In the genomic region with DNA sequence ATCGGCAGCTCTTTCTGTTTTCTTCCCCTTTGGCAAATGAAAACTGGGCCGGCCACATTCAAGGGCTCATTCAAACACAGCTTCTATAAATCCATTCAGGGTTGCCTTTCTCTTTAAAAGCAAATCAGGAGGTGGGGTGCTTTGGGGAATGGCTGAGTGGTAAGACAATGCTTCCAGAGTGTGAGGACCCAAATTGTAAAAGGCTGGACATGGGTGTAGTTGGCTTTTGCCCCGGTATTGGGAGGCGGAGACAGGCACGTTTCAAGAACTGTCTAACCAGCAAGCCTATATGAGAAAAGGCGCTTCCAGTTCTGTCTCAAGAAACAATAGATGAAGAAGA, we compare ENCODE assay signal across 9 mouse cellular contexts.
DNase-seq lines count a peak whose midpoint lies in the region; ATAC-seq and TF ChIP-seq lines count a peak whose summit lies in the region.
"Had no signal": no experiment of that assay in that cellular context is flagged by ENCODE, and none has a peak within 500 bp of the region (broad histone marks: within the 10 kb centered on the region; RNA-seq: fewer than 3 reads in every experiment).

No protein-coding gene starts in this region.

- H3K4me3 ChIP-seq in lung, embryonic 14.5 days (ENCODE audit: low read depth, low read length): no peak overlapping the region
- H3K4me3 ChIP-seq in neural tube, embryonic 13.5 days: 0 out of 2 replicates have a peak overlapping the region, but pooled peaks have one; percentile 17
- H3K4me3 ChIP-seq: megakaryocyte, embryonic 14.5 days had no signal

- peak; percentile 1 for DNase-seq in cerebellum, adult 11-12 months
- no peak for DNase-seq in cerebellum, adult 11 months
- DNase-seq in lung, embryonic 14.5 days: no peak
- DNase-seq in lung, postnatal 25 days (ENCODE audit: low spot score): no peak
- DNase-seq in layer of hippocampus, adult 9-11 months: peak; percentile 1
- no peak for DNase-seq in urinary bladder, postnatal 36 days (ENCODE audit: low spot score in 2 of 2)
- DNase-seq in embryo, embryonic 9.5 days (ENCODE audit: extremely low spot score): no peak

- 36% methylated on average over 6 of the region's 6 CpGs for WGBS in lung, embryonic 14.5 days
- WGBS in neural tube, embryonic 13.5 days: 23% methylated on average over 6 of the region's 6 CpGs

- peak overlapping the region; percentile 77; the same call in 1 of the 2 replicates for H3K27ac ChIP-seq in lung, embryonic 14.5 days (ENCODE audit: low read depth)
- peak overlapping the region; percentile 81 for H3K27ac ChIP-seq in neural tube, embryonic 13.5 days (replicated peaks)

- ATAC-seq in lung, embryonic 14.5 days (ENCODE audit: insufficient read depth): no peak
- ATAC-seq in neural tube, embryonic 13.5 days (ENCODE audit: low read depth): no peak; the same call in 1 of the 2 replicates

- H3K4me2 ChIP-seq in lung, embryonic 14.5 days: peak overlapping the region; percentile 50
- H3K4me2 ChIP-seq in neural tube, embryonic 13.5 days: peak overlapping the region; percentile 50

- H3K9ac ChIP-seq in lung, embryonic 14.5 days: no peak overlapping the region
- H3K9ac ChIP-seq in neural tube, embryonic 13.5 days: 0 out of 2 replicates have a peak overlapping the region, but pooled peaks have one; percentile 53

- no peaks in the 10 kb centered on the region for H3K9me3 ChIP-seq in lung, embryonic 14.5 days (ENCODE audit: low read depth, low read length)
- H3K9me3 ChIP-seq in neural tube, embryonic 13.5 days: no peaks in the 10 kb centered on the region

- TF ChIP-seq CTCF in lung, embryonic 14.5 days (IDR thresholded peaks at IDR 0.05; ENCODE audit: low read depth): no peak

- no peaks in the 10 kb centered on the region for H3K27me3 ChIP-seq in lung, embryonic 14.5 days (ENCODE audit: insufficient read depth, low read length)
- H3K27me3 ChIP-seq in neural tube, embryonic 13.5 days: no peaks in the 10 kb centered on the region

- H3K4me1 ChIP-seq in lung, embryonic 14.5 days (ENCODE audit: insufficient read depth): 0 out of 2 replicates have a peak, but pooled peaks cover 4% of the 10 kb centered on the region
- H3K4me1 ChIP-seq in neural tube, embryonic 13.5 days (replicated peaks): peaks cover 29% of the 10 kb centered on the region
- H3K4me1 ChIP-seq: megakaryocyte, embryonic 14.5 days had no signal

- H3K36me3 ChIP-seq in lung, embryonic 14.5 days (ENCODE audit: insufficient read depth): no peaks in the 10 kb centered on the region
- no peaks in the 10 kb centered on the region for H3K36me3 ChIP-seq in neural tube, embryonic 13.5 days

Comparison
In these comparisons a context has a peak if more than half of its experiments do, and no peak if none do; other contexts are left out.
1. DNase-seq: peak in cerebellum, adult 11-12 months (single experiment) and layer of hippocampus, adult 9-11 months (single experiment); none in cerebellum, adult 11 months (single experiment), lung, embryonic 14.5 days (single experiment), lung, postnatal 25 days (single experiment), urinary bladder, postnatal 36 days (0 of 2) and embryo, embryonic 9.5 days (single experiment).